Mouse (Mus musculus) embryonic stem cell, embryonic (primary cell): Measurements from ENCODE around the gene Spsb3.

Experiments used
- CTCF ChIA-PET, 4 experiments: fragments of 300-600 bp in 2 of 4; fragments of 350-600 bp in 2 of 4; sonication (Branson Sonifier 250); formaldehyde crosslinking; loops; one replicate each; lab custom pipeline; 2022; ENCODE audit warnings: inconsistent platforms in 2 of 4; lab: Charles Lee
- POLR2A ChIA-PET, 4 experiments: fragments of 300-600 bp in 2 of 4; fragments of 350-600 bp in 2 of 4; sonication (Branson Sonifier 250); formaldehyde crosslinking; loops; one replicate each; lab custom pipeline; 2022; ENCODE audit warnings: antibody characterized with exemption in 4 of 4, inconsistent platforms in 1 of 4; lab: Charles Lee

The Spsb3 gene

DNA sequence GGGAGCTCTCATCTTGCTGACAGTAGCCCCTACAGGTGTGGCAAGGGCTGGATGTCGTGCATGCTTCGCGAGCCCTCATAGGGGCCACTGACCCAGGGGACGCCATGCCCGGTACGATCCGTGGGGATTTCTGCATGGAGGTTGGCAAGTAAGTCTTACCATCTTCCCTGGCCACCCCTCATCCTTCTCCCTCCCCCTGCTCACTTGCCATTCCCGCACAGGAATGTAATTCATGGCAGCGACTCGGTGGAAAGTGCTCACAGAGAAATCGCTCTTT, 10.5 kb downstream of the Spsb3 start:
- CTCF ChIA-PET = interaction anchor here in 1 of 4 experiments (0.6 kb wide), 1 partner anchor 671 kb away, joined by 10 read pairs; no protein-coding TSS in a partner anchor

DNA sequence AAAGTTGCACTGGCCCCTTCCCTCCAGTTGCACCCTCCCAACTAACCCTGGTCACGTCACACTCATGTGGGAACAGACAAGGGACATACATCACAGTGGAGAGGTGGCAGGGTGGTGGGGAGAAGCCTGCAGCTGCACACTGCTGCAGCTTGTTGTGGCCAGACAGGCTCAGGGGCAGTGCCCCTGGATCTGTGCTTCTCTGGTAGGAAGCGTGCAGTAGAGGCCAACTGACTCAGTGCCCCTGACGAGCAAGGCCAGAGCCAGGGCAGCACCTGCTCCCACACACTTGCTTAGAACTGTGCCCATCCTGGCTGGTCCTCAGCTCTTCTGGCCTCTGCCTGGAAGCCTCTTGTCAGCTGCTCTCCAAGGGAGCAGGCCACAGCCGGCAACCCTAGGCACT, 11.2 kb downstream of the Spsb3 start:
- CTCF ChIA-PET = no interaction called here
- POLR2A ChIA-PET = interaction anchor here in 3 of 4 experiments (0.6 to 18.3 kb wide), 12 partner anchors 10 to 176 kb away, joined by 3 to 338 read pairs (median 4); partner anchors contain the start of genes Fahd1 (in 1 of the 3), Igfals (in 1 of the 3), Ndufb10 (in 1 of the 3) and Nubp2 (in 1 of the 3)

More for the DNA sequence above, 10.5 kb downstream of the Spsb3 start:
- POLR2A ChIA-PET = interaction anchor here in 3 of 4 experiments (0.6 to 18.3 kb wide), 25 partner anchors 9 to 936 kb away, joined by 3 to 338 read pairs (median 4); partner anchors contain the start of genes Fahd1 (in 2 of the 3), Nubp2 (in 2 of the 3), Spsb3 (in 2 of the 3) and Ccnf (in 1 of the 3)

DNA sequence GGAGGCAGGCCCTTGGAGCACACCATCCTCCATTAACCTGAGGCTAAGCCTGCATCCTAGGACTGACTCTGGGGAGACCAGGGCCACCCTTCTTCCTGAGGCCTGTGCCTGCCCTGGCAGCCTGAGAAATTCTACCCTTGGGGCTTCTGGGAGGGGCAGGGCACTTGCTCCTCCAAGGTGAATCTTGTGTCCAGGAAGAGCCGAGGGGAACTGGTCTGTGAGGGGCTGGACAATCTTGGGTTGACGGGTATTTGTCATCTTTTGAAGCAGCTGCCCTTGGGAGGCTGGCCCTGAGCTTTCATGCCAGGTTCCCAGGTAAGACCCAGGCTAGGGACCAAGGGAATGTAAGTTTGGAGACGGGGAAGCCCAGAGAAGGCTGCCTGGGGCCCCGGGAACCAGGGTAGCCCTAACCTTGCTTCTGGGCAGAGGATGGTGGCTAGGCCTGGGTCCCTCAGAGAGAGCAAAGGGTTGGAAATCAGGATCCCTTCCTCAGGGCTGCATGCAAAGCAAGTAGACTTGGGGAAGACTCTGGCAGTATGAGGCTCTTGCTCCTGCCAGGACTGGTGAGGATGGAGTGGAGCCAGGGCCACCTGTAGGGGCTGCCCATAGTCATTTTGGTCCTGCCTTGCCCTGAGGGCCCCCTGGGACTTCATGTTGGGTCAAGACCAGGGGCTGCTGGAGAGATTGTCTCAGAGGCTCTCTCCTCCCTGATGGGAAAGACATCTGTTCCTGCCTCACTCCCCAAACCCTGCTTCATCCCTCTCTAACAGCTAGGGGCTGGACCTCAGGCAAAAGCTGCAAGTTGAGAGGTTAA, 11.8 kb downstream of the Spsb3 start:
- POLR2A ChIA-PET = interaction anchor here in 3 of 4 experiments (0.6 to 18.3 kb wide), 5 partner anchors 9 to 54 kb away, joined by 3 to 338 read pairs (median 9); partner anchors contain the start of genes Fahd1 (in 1 of the 3), Igfals (in 1 of the 3), Nubp2 (in 1 of the 3) and Spsb3 (in 1 of the 3)
- CTCF ChIA-PET = interaction anchor here in 1 of 4 experiments (0.6 kb wide), 1 partner anchor 47 kb away, joined by 3 read pairs; no protein-coding TSS in a partner anchor

DNA sequence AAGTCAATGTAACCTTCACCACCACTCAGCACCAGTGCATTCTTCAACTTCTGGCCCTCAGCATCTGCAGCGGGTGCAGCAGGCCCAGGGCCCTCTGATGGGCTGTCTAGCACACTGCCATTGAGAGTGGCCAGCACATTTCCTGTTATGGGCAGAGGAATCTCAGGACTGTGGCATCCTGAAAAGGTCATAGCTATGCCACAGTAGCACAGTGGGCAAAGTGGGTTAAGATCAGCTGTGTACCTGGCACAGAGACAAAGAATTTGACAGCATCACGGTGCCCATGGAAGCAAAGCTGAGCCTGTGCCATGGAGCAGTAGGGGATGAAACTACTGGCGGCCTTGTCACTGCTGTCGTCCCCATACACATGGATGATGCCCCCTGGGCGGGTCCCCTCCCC, 12.7 kb downstream of the Spsb3 start:
- ChIA-PET POLR2A (interaction anchor here (0.6 to 2.9 kb wide), 9 partner anchors 8 to 208 kb away, joined by 3 to 18 read pairs (median 4); partner anchors contain the start of genes Fahd1 (in 2 of the 4), Nubp2 (in 2 of the 4), Spsb3 (in 2 of the 4) and Mapk8ip3 (in 1 of the 4)), CTCF (interaction anchor here in 1 of 4 experiments (0.6 kb wide), 1 partner anchor 46 kb away, joined by 3 read pairs; no protein-coding TSS in a partner anchor)

DNA sequence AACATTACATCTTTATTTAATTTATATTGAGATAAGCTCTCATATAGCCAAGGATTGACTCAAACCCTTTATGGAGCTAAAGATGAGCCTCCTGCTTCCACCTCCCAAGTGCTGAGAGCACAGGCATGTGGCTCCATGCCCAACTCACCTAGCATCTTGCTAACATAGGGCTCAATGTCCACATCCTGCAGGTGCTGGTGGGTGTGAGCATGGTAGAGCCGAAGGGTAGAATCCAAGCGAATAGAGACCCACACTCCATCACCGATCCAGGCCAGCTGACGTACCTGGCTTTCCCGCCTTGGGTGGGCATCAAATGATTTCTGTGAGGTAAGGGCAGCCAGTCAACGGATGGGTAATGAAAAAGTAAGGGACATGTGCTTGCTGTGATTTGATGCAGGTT, 13.6 kb downstream of the Spsb3 start:
- ChIA-PET CTCF (no interaction called here), POLR2A (interaction anchor here in 3 of 4 experiments (0.8 to 2.9 kb wide), 9 partner anchors 9 to 50 kb away, joined by 3 to 18 read pairs (median 4); partner anchors contain the start of genes Fahd1 (in 2 of the 3), Nubp2 (in 2 of the 3), Spsb3 (in 2 of the 3) and Mapk8ip3 (in 1 of the 3))

DNA sequence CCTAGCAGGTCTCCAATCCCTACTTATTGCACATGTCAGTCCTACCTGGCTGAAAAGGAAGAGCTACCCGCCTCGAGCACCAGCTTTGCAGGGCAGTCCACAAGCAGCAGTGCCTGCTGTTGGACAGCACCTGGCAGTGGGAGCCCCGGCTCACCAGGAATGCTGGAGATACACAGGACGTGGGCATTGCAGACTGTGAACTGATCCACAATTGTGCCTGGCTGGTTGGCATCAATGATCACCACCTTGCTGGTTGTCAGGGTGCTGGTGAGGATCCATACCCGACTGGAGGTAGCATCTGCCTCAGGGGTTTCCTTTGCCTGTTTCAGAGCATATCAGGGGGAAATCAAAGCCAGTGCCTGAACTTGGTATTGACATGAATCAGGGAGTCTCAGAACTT, 15.7 kb downstream of the Spsb3 start:
- ChIA-PET POLR2A (interaction anchor here in 2 of 4 experiments (0.8 to 2.6 kb wide), 6 partner anchors 11 to 58 kb away, joined by 3 to 7 read pairs (median 4); partner anchors contain the start of gene Jpt2 (in 1 of the 2)), CTCF (interaction anchor here in 1 of 4 experiments (0.7 kb wide), 1 partner anchor 146 kb away, joined by 3 read pairs; no protein-coding TSS in a partner anchor)

DNA sequence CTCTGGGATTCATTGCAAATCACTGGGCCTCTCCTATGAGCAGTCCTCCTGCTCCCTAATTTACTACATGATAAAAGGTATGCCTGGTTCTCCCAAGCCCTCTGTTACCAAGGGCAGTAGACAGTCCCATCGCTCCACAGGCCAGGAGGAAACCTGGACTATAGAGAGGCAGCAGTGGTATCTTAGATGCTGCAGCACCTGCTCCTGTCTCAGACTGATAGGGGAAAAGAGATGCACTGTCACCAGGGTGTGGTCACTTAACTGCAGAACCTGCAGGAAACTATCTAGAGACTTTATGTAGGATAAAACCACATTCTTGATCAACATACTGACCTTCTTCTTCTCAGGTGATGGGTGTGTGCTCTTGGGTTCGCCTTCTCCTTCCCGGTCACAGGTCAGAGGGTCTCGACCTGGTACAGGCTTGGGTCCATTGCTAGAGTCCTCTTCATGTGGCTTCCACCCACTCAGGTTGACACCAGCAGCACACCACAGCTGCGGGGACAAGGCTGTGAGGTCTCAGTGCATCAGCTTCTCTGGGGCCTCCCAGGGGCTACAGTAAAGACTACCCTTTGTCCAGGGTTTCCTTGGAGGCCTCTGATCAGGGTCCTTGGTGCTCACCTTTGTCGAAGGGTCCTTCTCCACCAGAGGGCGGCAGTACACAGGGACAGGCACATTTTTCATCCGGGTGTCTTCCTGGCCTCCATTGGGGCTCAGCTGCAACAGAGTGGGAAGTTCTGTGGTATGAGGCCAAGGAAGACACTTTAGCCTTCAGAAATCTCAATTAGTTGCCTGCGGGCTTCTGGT, 16.4 kb downstream of the Spsb3 start:
- CTCF ChIA-PET = interaction anchor here in 3 of 4 experiments (0.6 to 1.7 kb wide), 7 partner anchors 8 to 918 kb away, joined by 3 to 7 read pairs (median 3); partner anchors contain the start of genes Eme2 (in 1 of the 3), Mrps34 (in 1 of the 3), Nubp2 (in 1 of the 3) and Spsb3 (in 1 of the 3)
- POLR2A ChIA-PET = interaction anchor here in 2 of 4 experiments (1.0 to 2.6 kb wide), 7 partner anchors 8 to 57 kb away, joined by 3 to 7 read pairs (median 3); partner anchors contain the start of genes Eme2 (in 1 of the 2), Jpt2 (in 1 of the 2) and Mrps34 (in 1 of the 2)

DNA sequence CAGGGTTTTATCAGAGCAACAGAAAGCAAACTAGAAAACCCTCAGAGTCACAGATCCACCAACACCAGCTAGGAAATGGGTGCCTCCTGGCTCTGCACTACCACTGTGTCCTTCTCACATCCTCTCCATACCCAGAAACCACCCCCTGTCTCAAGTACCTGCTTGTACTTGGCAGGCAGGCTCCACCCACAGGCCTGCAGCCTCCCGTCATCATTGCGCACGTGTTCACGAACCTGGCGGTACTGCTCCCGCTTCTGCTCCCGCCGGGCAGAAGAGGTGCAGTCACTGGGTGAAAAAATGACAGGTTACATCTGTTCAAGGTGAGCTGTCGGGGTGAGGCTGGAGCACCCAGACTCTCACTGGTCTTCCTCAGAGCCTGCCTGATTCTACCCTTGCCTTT, 17.3 kb downstream of the Spsb3 start:
- CTCF ChIA-PET = interaction anchor here in 3 of 4 experiments (0.6 to 1.7 kb wide), 6 partner anchors 9 to 179 kb away, joined by 3 to 4 read pairs (median 3); partner anchors contain the start of genes Eme2 (in 1 of the 3), Mrps34 (in 1 of the 3), Nubp2 (in 1 of the 3) and Spsb3 (in 1 of the 3)
- POLR2A ChIA-PET = interaction anchor here in 2 of 4 experiments (1.0 to 2.6 kb wide), 3 partner anchors 9 to 31 kb away, joined by 3 to 7 read pairs (median 3); partner anchors contain the start of genes Eme2 (in 1 of the 2) and Mrps34 (in 1 of the 2)

DNA sequence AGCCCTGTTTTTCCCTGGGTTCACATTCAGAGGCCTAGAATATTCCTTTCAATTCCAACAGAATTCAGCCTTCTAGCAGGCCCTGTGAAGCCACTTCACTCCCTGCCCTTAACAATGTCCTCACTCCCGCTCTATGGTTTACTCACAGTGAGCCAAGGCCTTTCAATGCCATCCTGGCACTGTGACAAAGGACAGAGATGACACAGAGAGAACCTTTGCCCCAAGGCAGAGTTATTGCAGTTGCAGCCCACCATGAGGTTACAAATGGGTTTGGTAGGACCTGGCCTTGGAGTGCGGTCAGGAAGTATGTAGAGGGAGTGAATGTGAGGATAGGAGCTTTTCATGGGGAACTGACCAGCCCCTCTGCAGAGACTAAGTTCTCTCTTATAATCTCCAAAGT, 21.1 kb downstream of the Spsb3 start:
- CTCF ChIA-PET = no interaction called here
- POLR2A ChIA-PET = interaction anchor here in 3 of 4 experiments (0.7 to 2.0 kb wide), 6 partner anchors 9 to 178 kb away, joined by 3 to 5 read pairs (median 3); partner anchors contain the start of genes Eme2 (in 2 of the 3) and Mrps34 (in 2 of the 3)

DNA sequence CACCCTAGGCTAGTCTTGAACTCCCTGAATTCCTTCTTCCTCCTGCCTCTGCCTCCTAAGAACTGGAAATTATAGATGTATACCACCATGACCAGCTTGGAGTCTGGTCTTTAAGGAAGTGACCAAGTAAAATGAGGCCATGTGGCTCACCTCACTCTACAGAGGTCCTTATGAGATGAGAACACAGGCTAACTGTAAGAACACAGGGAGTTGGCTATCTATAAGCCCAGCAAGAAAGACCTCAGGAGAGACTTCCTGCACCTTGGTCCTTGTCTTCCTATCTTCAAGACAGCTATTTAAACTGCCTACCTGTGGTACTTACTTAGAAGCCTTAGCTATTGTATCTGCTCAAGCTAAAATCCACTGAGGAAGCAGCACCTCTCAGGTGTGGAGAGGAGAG, 27.5 kb downstream of the Spsb3 start:
- ChIA-PET POLR2A (interaction anchor here in 1 of 4 experiments (0.5 to 1.3 kb wide), 2 partner anchors 23 to 227 kb away, joined by 3 read pairs; partner anchors contain the start of gene Mapk8ip3), CTCF (no interaction called here)

DNA sequence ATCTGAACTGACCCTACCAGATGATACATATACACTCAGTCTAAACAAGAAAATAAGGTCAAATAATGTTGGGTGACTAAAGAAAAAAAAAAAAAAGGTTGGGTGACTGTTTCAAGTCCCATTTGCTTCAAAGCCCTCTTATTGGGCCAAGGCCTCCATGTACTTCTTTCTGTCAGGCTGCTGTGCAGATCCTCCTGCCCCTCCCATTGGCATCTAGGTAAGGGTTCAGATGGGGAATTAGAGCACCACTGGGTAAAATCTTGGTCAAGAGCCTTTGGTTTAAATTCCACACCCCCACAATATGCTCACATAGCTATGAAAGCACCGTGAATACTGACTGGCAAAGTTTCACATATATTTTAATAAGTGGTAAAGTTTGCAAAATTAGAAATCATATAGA, 36.8 kb downstream of the Spsb3 start:
- ChIA-PET POLR2A (interaction anchor here in 1 of 4 experiments (0.6 to 1.4 kb wide), 3 partner anchors 12 to 439 kb away, joined by 3 to 5 read pairs (median 3); no protein-coding TSS in a partner anchor), CTCF (interaction anchor here in 1 of 4 experiments (0.6 kb wide), 1 partner anchor 333 kb away, joined by 3 read pairs; no protein-coding TSS in a partner anchor)

DNA sequence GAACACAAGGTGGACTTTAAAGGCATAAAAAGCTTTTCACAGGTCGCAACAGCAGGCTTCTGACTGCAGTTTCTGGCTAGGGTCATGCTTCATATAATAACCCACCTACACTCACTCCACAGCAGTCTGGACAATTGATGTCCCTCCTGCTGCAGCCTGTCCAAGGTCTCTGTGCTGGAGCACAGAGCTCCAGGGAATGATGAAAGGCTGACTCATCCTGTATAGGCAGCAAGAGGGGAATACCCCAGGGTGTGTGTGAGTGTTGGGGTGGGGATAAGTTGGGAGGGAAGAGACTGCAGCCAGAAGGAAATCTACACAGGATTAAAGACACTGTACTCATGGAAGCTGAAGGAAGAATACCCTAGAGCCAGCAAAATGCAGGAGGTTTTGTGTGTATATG, 43.1 kb downstream of the Spsb3 start:
- POLR2A ChIA-PET = interaction anchor here in 3 of 4 experiments (0.6 to 3.1 kb wide), 12 partner anchors 7 to 86 kb away, joined by 3 to 16 read pairs (median 3); partner anchors contain the start of genes Cramp1l (in 1 of the 3), Eme2 (in 1 of the 3), Fahd1 (in 1 of the 3) and Ift140 (in 1 of the 3)
- CTCF ChIA-PET = interaction anchor here in 2 of 4 experiments (0.6 to 0.9 kb wide), 2 partner anchors 156 to 334 kb away, joined by 3 to 4 read pairs; no protein-coding TSS in a partner anchor

DNA sequence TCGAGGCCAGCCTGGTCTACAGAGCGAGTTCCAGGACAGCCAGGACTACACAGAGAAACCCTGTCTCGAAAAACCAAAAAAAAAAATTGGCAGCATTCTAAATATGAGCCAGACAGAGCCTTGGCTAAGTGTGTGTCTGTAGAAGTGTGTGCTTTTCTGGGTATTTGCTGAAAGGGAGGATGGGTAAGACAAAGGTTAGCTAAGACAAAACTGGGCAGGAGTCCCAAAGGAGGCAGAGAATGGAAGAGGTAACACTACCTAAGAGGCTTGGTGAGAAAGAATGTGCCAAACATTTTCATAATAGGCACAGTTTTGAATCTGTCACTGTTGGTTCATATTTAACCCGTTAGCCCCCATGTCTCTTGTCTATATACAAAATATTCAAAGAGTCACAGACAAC, 46.0 kb downstream of the Spsb3 start:
- POLR2A ChIA-PET = interaction anchor here in 2 of 4 experiments (0.7 to 7.6 kb wide), 2 partner anchors 17 to 196 kb away, joined by 3 to 51 read pairs; partner anchors contain the start of gene Msrb1 (in 1 of the 2)
- CTCF ChIA-PET = interaction anchor here in 1 of 4 experiments (0.6 kb wide), 1 partner anchor 246 kb away, joined by 3 read pairs; no protein-coding TSS in a partner anchor

DNA sequence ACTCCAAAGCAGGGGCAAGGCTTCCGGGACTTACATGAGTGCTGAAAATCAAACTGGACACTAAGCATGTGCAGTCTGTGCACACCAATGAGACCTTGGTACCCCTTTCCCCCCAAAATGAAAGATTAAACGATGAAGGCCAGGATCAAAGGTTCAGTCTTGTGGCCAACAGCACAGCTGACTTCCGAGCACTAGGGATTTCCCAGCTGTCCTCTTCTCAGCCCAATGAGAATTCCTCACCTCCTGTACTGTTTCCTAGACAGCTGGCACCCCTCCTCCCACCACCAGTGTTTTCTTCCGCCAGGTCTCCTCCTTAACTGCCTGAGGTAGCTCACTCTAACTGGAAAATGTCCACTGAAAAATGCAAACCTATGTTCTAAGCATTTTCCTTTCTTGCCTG, 46.7 kb downstream of the Spsb3 start:
- ChIA-PET CTCF (no interaction called here), POLR2A (interaction anchor here in 2 of 4 experiments (4.6 to 7.6 kb wide), 2 partner anchors 16 to 27 kb away, joined by 40 to 51 read pairs; partner anchors contain the start of gene Jpt2 (in 1 of the 2))

DNA sequence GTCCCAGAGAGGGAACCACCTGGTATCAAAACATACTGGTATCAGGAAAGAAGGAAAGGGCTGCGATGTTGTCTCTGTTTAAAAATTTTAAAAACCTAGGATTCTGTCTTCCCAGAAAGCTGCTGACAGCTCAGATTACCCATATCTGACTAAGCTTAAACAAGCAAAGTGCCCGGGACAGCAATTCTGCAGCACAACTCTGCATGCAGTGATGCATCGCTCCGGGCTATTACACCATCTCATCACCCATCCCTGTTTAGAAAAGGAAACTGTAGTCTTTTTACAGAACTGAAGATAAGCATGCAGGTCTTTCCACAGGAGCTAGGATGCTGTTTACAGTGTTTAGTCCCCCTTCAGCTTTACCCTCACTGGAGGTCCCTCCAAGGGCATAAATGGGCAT, 48.5 kb downstream of the Spsb3 start:
- ChIA-PET POLR2A (interaction anchor here in 3 of 4 experiments (0.5 to 7.6 kb wide), 9 partner anchors 10 to 56 kb away, joined by 3 to 51 read pairs (median 3); partner anchors contain the start of gene Jpt2 (in 2 of the 3)), CTCF (no interaction called here)

DNA sequence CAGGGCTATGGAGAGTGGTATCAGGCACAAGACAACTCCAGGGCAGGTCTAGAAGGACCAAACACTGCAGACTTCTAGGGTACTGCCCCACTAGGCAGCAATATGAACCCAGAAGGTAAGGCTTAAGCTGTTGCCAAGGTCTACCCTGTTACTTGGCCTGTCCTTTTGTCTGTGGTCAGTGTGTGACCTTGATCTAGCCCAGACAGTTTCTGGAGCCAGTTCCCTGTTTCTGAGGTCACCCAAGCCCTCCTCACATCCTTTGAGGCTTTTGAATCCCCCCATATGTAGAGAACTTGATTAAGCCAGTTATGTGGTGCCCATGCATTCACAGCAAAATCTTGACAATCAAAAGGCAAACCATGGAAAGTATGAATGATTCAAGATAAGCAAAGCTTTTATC, 49.2 kb downstream of the Spsb3 start:
- CTCF ChIA-PET = interaction anchor here in 1 of 4 experiments (2.0 kb wide), 1 partner anchor 25 kb away, joined by 10 read pairs; the partner anchor contains the start of gene Jpt2
- POLR2A ChIA-PET = interaction anchor here in 3 of 4 experiments (0.5 to 7.6 kb wide), 15 partner anchors 11 to 408 kb away, joined by 3 to 51 read pairs (median 4); partner anchors contain the start of genes Jpt2 (in 3 of the 3), Eme2 (in 1 of the 3), Mrps34 (in 1 of the 3) and Traf7 (in 1 of the 3)
